Mouse (Mus musculus) CH12.LX (cell line): ENCODE measurements around the gene Birc7. TPM values are rescaled to one million over a fixed set of nuclear protein-coding genes. Genes with fewer than 3 reads are reported as not detected.

Source experiments
- DNase-seq: peaks from one replicate; pipeline ENCODE4 v3.0.0-alpha.2; 2013; ENCODE audit errors: extremely low read depth
- H3K27ac ChIP-seq: 2 replicates; pipeline ENCODE4 v1.5.1; 2012; ENCODE audit warnings: low read depth, mild to moderate bottlenecking, control low read depth, moderate library complexity; ENCODE audit not compliant: insufficient read depth
- H3K27me3 ChIP-seq: replicated peaks from 2 replicates; pipeline ENCODE3; 2012; ENCODE audit warnings: inconsistent platforms
- H3K36me3 ChIP-seq, 2 experiments: replicated peaks in 1 of 2; 2 replicates each; pipeline versions ENCODE3 to v1.6.1; 2012; ENCODE audit warnings: inconsistent platforms in 1 of 2, low read length in 1 of 2, mild to moderate bottlenecking in 1 of 2, mixed read lengths in 1 of 2, moderate library complexity in 1 of 2; ENCODE audit not compliant: control insufficient read depth in 1 of 2, insufficient read depth in 1 of 2
- H3K4me1 ChIP-seq, 2 experiments: 2 replicates each; pipeline ENCODE4 v1.6.1; 2012; ENCODE audit warnings: inconsistent platforms in 1 of 2, moderate library complexity in 1 of 2; ENCODE audit not compliant: insufficient read depth in 2 of 2, control insufficient read depth in 1 of 2
- H3K4me2 ChIP-seq: 2 replicates; pipeline ENCODE4 v1.6.1; 2012; ENCODE audit warnings: low read depth, mild to moderate bottlenecking, control low read depth; ENCODE audit not compliant: poor library complexity, insufficient read depth, severe bottlenecking
- H3K4me3 ChIP-seq, 3 experiments: fragments of 150-350 bp in 1 of 3; sonication (generic) in 1 of 3; replicated peaks in 1 of 3; 2 replicates each; pipeline versions ENCODE3 to v1.5.1; 2011 to 2012; ENCODE audit warnings: low read depth in 2 of 3, low read length in 2 of 3, mild to moderate bottlenecking in 2 of 3, moderate library complexity in 2 of 3, control low read depth in 1 of 3, improper control_type of control experiment in 1 of 3, inconsistent platforms in 1 of 3, mixed read lengths in 1 of 3; ENCODE audit not compliant: poor library complexity in 1 of 3
- H3K79me2 ChIP-seq: replicated peaks from 2 replicates; pipeline ENCODE4 v1.6.1; 2012; ENCODE audit warnings: mild to moderate bottlenecking, moderate library complexity; ENCODE audit not compliant: control insufficient read depth, poor library complexity, insufficient read depth, severe bottlenecking; ENCODE audit errors: extremely low read depth
- H3K9ac ChIP-seq: 2 replicates; pipeline ENCODE4 v1.6.1; 2012; ENCODE audit warnings: low read depth, mild to moderate bottlenecking, control low read depth, moderate library complexity; ENCODE audit not compliant: insufficient read depth
- H3K9me3 ChIP-seq: replicated peaks from 2 replicates; pipeline ENCODE3; 2012; ENCODE audit warnings: low read length, inconsistent platforms, mixed read lengths
- CHD2 ChIP-seq: IDR thresholded peaks from 2 replicates; pipeline ENCODE4 v1.6.1; 2011; ENCODE audit warnings: low read length, improper control_type of control experiment
- CTCF ChIP-seq, 2 experiments: IDR thresholded peaks in 1 of 2; conservative IDR thresholded peaks in 1 of 2; 2 replicates each; pipeline ENCODE4 v1.5.1; 2011 to 2012; ENCODE audit warnings: low read depth in 2 of 2, low read length in 2 of 2, improper control_type of control experiment in 1 of 2, inconsistent platforms in 1 of 2, mild to moderate bottlenecking in 1 of 2, moderate library complexity in 1 of 2
- E2F4 ChIP-seq: IDR thresholded peaks from 2 replicates; pipeline ENCODE4 v1.6.1; 2011; ENCODE audit warnings: low read depth, low read length, improper control_type of control experiment; ENCODE audit not compliant: insufficient replicate concordance
- EP300 ChIP-seq: IDR thresholded peaks from 2 replicates; pipeline ENCODE4 v1.6.1; 2011; ENCODE audit warnings: low read length, improper control_type of control experiment
- ETS1 ChIP-seq: conservative IDR thresholded peaks from 2 replicates; pipeline ENCODE4 v1.6.1; 2012; ENCODE audit warnings: low read depth, mild to moderate bottlenecking, inconsistent platforms, low read length, improper control_type of control experiment, moderate library complexity
- JUN ChIP-seq: IDR thresholded peaks from 2 replicates; pipeline ENCODE4 v1.6.1; 2011; ENCODE audit warnings: low read depth, mild to moderate bottlenecking, low read length, improper control_type of control experiment, moderate library complexity; ENCODE audit not compliant: insufficient read depth
- JUND ChIP-seq: conservative IDR thresholded peaks from 2 replicates; pipeline ENCODE4 v1.6.1; 2011; ENCODE audit warnings: low read depth, low read length, improper control_type of control experiment
- KAT2A ChIP-seq: IDR thresholded peaks from 2 replicates; pipeline ENCODE4 v1.6.1; 2012; ENCODE audit warnings: low read length, improper control_type of control experiment, inconsistent platforms; ENCODE audit not compliant: insufficient replicate concordance
- MAX ChIP-seq: IDR thresholded peaks from 2 replicates; pipeline ENCODE4 v1.6.1; 2011; ENCODE audit warnings: low read length, improper control_type of control experiment
- MEF2A ChIP-seq: IDR thresholded peaks from 2 replicates; pipeline ENCODE4 v1.6.1; 2014; ENCODE audit warnings: low read depth, mild to moderate bottlenecking, inconsistent platforms, low read length, improper control_type of control experiment, borderline replicate concordance
- MXI1 ChIP-seq: IDR thresholded peaks from 2 replicates; pipeline ENCODE4 v1.6.1; 2011; ENCODE audit warnings: mild to moderate bottlenecking, low read depth, low read length, improper control_type of control experiment
- MYC ChIP-seq: IDR thresholded peaks from 2 replicates; pipeline ENCODE4 v1.6.1; 2011; ENCODE audit warnings: low read depth, mild to moderate bottlenecking, improper control_type of control experiment, low read length
- POLR2A ChIP-seq: IDR thresholded peaks from 2 replicates; pipeline ENCODE4 v1.6.1; 2011; ENCODE audit warnings: low read depth, mild to moderate bottlenecking, improper control_type of control experiment, low read length
- RCOR1 ChIP-seq: conservative IDR thresholded peaks from 2 replicates; pipeline ENCODE4 v1.6.1; 2012; ENCODE audit warnings: low read depth, mild to moderate bottlenecking, inconsistent platforms, low read length, improper control_type of control experiment
- SIN3A ChIP-seq: IDR thresholded peaks from 2 replicates; pipeline ENCODE4 v1.6.1; 2012; ENCODE audit warnings: low read length, improper control_type of control experiment, inconsistent platforms
- TBP ChIP-seq: conservative IDR thresholded peaks from 2 replicates; pipeline ENCODE4 v1.6.1; 2011; ENCODE audit warnings: low read depth, low read length, improper control_type of control experiment
- TCF12 ChIP-seq: IDR thresholded peaks from 2 replicates; pipeline ENCODE4 v1.6.1; 2014; ENCODE audit warnings: low read depth, mild to moderate bottlenecking, inconsistent platforms, low read length, improper control_type of control experiment
- ZNF384 ChIP-seq: IDR thresholded peaks from 2 replicates; pipeline ENCODE4 v1.6.1; 2012; ENCODE audit warnings: low read depth, low read length, improper control_type of control experiment, inconsistent platforms
- dilution Hi-C: fragments of 300-500 bp; cut with MboI; formaldehyde crosslinking; loops from 2 replicates; pipeline ENCODE4 v1.14.3; 2020; ENCODE audit warnings: low sequenced_read_pairs; ENCODE audit not compliant: extremely low pct_unique_long_range_greater_than_20kb, extremely low pct_ligation_motif_present
- in situ Hi-C: fragments of 300-500 bp; cut with MboI; formaldehyde crosslinking; loops from 3 replicates; pipeline ENCODE4 v1.14.3; 2019; ENCODE audit warnings: low sequenced_read_pairs, low pct_ligation_motif_present, low pct_unique_long_range_greater_than_20kb, mixed read lengths
- polyA plus RNA-seq: library from polyadenylated mRNA; unstranded; fragments of >175 nt; gene quantifications from 2 replicates; pipeline ENCODE4 v1.2.1, GENCODE M21; 2012; ENCODE audit warnings: low read depth; ENCODE audit not compliant: insufficient read length
- total RNA-seq, 2 experiments: library from RNA; depleted of rRNA; stranded (reverse); fragments of 300-350 nt in 1 of 2; fragments of >200 nt in 1 of 2; gene quantifications; 2 replicates each; pipeline ENCODE4 v1.2.3; 2012 to 2014

The Birc7 gene
- total RNA-seq (2012; rRNA removed) (not detected in 2 replicates), total RNA-seq (2014; rRNA removed) (not detected in 2 replicates), polyA plus RNA-seq (not detected in 2 replicates)

- in situ Hi-C loops: no loop called here
- Histone ChIP-seq H3K4me2 (no peak within 1 kb of the TSS), H3K36me3 (no peaks in the 10 kb centered on the region), H3K4me1 (peaks cover 2 to 5% of the 10 kb centered on the region in 2 experiments; a peak in 1 of 4 replicates), H3K9me3 (no peaks in the 10 kb centered on the region), H3K9ac (no peak within 1 kb of the TSS), H3K27ac (no peak within 1 kb of the TSS), H3K79me2 (no peaks in the 10 kb centered on the region), H3K27me3 (peaks cover 84% of the 10 kb centered on the region), H3K4me3 (no peak within 1 kb of the TSS)
- no peak for DNase-seq
- dilution Hi-C loops: no loop called here
- TF ChIP-seq KAT2A (no peak), E2F4 (no peak), EP300 (no peak), CHD2 (no peak), ZNF384 (no peak), MEF2A (no peak), MYC (no peak), CTCF (conservative IDR thresholded peaks at IDR 0.05 in 1 of 2, IDR thresholded peaks at IDR 0.05 in 1 of 2; ENCODE audit: low read depth in 2 of 2, low read length in 2 of 2) (no peak), ETS1 (no peak), TCF12 (no peak), MXI1 (no peak), POLR2A (no peak), JUND (no peak), TBP (no peak), JUN (no peak), RCOR1 (no peak)
Measured at GRCm38 (mm10) chr2:180928723-180929122, at the start of gene Birc7. TSS of gene Birc7 (plus strand) at chr2:180929023.

- peaks cover 82% of the 10 kb centered on the region for H3K27me3 ChIP-seq
- dilution Hi-C loops (no loop called here), in situ Hi-C loops (no loop called here)
- H3K36me3 ChIP-seq: no peaks in the 10 kb centered on the region
- H3K4me1 ChIP-seq: no peaks in the 10 kb centered on the region
- H3K9ac ChIP-seq: no peak overlapping the region
- H3K4me3 ChIP-seq: no peak overlapping the region
- TF ChIP-seq SIN3A (no peak), RCOR1 (no peak), MAX (no peak), ZNF384 (no peak)
- H3K4me2 ChIP-seq: no peak overlapping the region
- no peak for DNase-seq
- no peaks in the 10 kb centered on the region for H3K9me3 ChIP-seq
- no peak overlapping the region for H3K27ac ChIP-seq
- no peaks in the 10 kb centered on the region for H3K79me2 ChIP-seq
Measured at GRCm38 (mm10) chr2:180879365-180880067, 49.3 kb upstream of the Birc7 start.
